Mouse (Mus musculus): ENCODE results near the gene Ankrd33b.

DNA sequence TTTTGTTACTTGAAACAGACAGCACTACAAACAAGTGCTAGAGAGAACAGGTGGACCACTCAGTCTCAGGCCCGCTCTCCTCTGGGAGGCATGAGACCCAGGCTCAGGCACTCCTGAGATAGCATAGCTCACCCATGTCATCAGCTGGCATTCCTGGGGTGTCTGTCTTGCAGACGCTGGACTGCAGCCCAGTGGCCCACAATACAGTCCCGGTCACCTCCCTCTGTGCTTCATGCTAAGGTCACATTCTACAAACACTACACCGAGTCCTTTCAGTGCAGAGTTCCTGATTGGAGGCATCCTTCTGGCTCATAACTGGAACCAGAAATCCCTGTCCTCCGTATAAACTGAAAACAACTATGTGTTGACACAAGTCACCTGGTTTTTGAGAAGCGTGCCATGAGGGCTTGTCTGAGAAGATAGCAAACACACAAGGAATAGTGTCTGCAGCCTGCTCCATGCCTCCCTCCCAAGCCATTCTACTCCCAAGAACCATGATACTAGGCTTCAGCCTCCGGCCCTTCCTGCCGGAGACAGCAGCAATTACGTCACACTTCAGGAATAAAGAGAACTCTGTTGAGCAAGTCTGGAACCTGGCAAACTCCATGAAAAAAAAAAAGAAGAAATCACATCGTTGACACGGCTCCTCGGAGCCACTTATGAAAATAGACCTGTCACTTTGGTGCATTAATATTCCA, 65.1 kb downstream of the Ankrd33b start:
- TF ChIP-seq CTCF (IDR thresholded peaks at IDR 0.05; ENCODE audit: low read depth, low read length) (no peak), POLR2A (IDR thresholded peaks at IDR 0.05; ENCODE audit: extremely low read depth, insufficient read depth, low read length) (no peak)
